Mouse (Mus musculus) left cerebral cortex, postnatal 36 days (tissue): ENCODE measurements around the gene Slc2a4. TPM values are rescaled to one million over a fixed set of nuclear protein-coding genes. Genes with fewer than 3 reads are reported as not detected.
"Not testable (repeated sequence)": the region's sequence is repeated elsewhere in the genome, so short reads cannot be mapped to it uniquely, and the experiment has no call there.

Experiments
- DNase-seq, 2 experiments: peaks; one replicate each; pipeline ENCODE4 v3.0.0; 2021 to 2022; ENCODE audit warnings: low spot score in 2 of 2, mixed read lengths in 1 of 2
- intact Hi-C: fragments of 180-260 bp; cut with DNase I; formaldehyde crosslinking; loops from one replicate; pipeline ENCODE4 v1.15.1; 2025
- total RNA-seq, 2 experiments: library from RNA; stranded (reverse); gene quantifications; 2 replicates each; pipeline ENCODE4 v1.2.3; 2021

Slc2a4 gene
- total RNA-seq, 2 experiments from 2014 or later: 3.6 to 4.4 TPM

- DNase-seq: no peak
- intact Hi-C loops: no loop called here
Measured at GRCm38 (mm10) chr11:69945997-69946891, 1.7 kb downstream of the Slc2a4 start.

GRCm38 (mm10) chr11:69945216-69945615 lies 2.8 kb downstream of the Slc2a4 start:
- intact Hi-C loops: no loop called here
- no peak for DNase-seq

GRCm38 (mm10) chr11:69940962-69941361 lies 7.0 kb downstream of the Slc2a4 start:
- intact Hi-C loops: no loop called here
- DNase-seq: no peak

GRCm38 (mm10) chr11:69939731-69940130 lies 8.3 kb downstream of the Slc2a4 start:
- DNase-seq: no peak
- intact Hi-C loops: no loop called here

- intact Hi-C loops: no loop called here
Measured at GRCm38 (mm10) chr11:69939181-69939580, 8.8 kb downstream of the Slc2a4 start.

GRCm38 (mm10) chr11:69938401-69938979 lies 9.5 kb downstream of the Slc2a4 start:
- intact Hi-C loops: no loop called here
- DNase-seq: no peak

More at GRCm38 (mm10) chr11:69939181-69939580, 8.8 kb downstream of the Slc2a4 start:
- no peak for DNase-seq

GRCm38 (mm10) chr11:69937834-69938233 lies 10.2 kb downstream of the Slc2a4 start:
- no peak for DNase-seq
- intact Hi-C loops: no loop called here

GRCm38 (mm10) chr11:69937385-69937784 lies 10.6 kb downstream of the Slc2a4 start:
- no peak for DNase-seq
- intact Hi-C loops: no loop called here

- no peak for DNase-seq
- intact Hi-C loops: no loop called here
Measured at GRCm38 (mm10) chr11:69936714-69937347, 11.2 kb downstream of the Slc2a4 start.

GRCm38 (mm10) chr11:69936156-69936555 lies 11.8 kb downstream of the Slc2a4 start:
- intact Hi-C loops: no loop called here
- DNase-seq: no peak

GRCm38 (mm10) chr11:69935137-69935879 lies 12.7 kb downstream of the Slc2a4 start, which contains the start of gene Ybx2:
Ybx2 (plus strand) TSS chr11:69935796.
- peak; percentile 83 to 88 for DNase-seq
- intact Hi-C loops: loop anchor here (2.0 kb wide), 1 partner anchor 13 kb away; the partner anchor contains the start of gene Slc2a4

- DNase-seq: no peak
- intact Hi-C loops: loop anchor here (2.0 to 5.0 kb wide), 3 partner anchors 14 to 278 kb away; partner anchors contain the start of genes Slc16a11 and Slc2a4
Measured at GRCm38 (mm10) chr11:69934681-69935080, 13.3 kb downstream of the Slc2a4 start.

- intact Hi-C loops: loop anchor here (2.0 to 5.0 kb wide), 3 partner anchors 15 to 278 kb away; partner anchors contain the start of genes Slc16a11 and Slc2a4
- DNase-seq: peak; percentile 81 to 86
Measured at GRCm38 (mm10) chr11:69934169-69934568, 13.8 kb downstream of the Slc2a4 start.

- DNase-seq: no peak
- intact Hi-C loops: loop anchor here (5.0 kb wide), 2 partner anchors 34 to 279 kb away; partner anchors contain the start of gene Slc16a11
Measured at GRCm38 (mm10) chr11:69933066-69933465, 14.9 kb downstream of the Slc2a4 start.

GRCm38 (mm10) chr11:69932254-69932653 lies 15.7 kb downstream of the Slc2a4 start:
- DNase-seq: no peak
- intact Hi-C loops: loop anchor here (5.0 kb wide), 2 partner anchors 35 to 280 kb away; partner anchors contain the start of gene Slc16a11

- DNase-seq: no peak
- intact Hi-C loops: loop anchor here (5.0 kb wide), 2 partner anchors 36 to 281 kb away; partner anchors contain the start of gene Slc16a11
Measured at GRCm38 (mm10) chr11:69931769-69932168, 16.2 kb downstream of the Slc2a4 start.

GRCm38 (mm10) chr11:69930967-69931537 lies 16.9 kb downstream of the Slc2a4 start:
- DNase-seq: no peak
- intact Hi-C loops: loop anchor here (5.0 kb wide), 2 partner anchors 36 to 281 kb away; partner anchors contain the start of gene Slc16a11

- intact Hi-C loops: loop anchor here (5.0 kb wide), 2 partner anchors 37 to 282 kb away; partner anchors contain the start of gene Slc16a11
- DNase-seq: not testable (repeated sequence)
Measured at GRCm38 (mm10) chr11:69930176-69930575, 17.8 kb downstream of the Slc2a4 start.
